In genomic region chr5:76974207-76974553, GRCm38 (mm10) we compare ENCODE assay signal across 8 mouse cellular contexts. TPM values are rescaled to one million over a fixed set of nuclear protein-coding genes. Genes with fewer than 3 reads are reported as not detected.
DNase-seq lines count a peak whose midpoint lies in the region; ATAC-seq lines count a peak whose summit lies in the region.

No protein-coding gene starts in this region.

- no peak for DNase-seq in lung, postnatal 10 days
- DNase-seq in limb, embryonic 10.5 days (ENCODE audit: low spot score), result no peak
- DNase-seq in adrenal gland, adult 2 months, result no peak
- DNase-seq in layer of hippocampus, postnatal 10 days (ENCODE audit: low spot score in 2 of 2), result no peak
- no peak for DNase-seq in adrenal gland, postnatal 25 days

- H3K9me3 ChIP-seq in lung, embryonic 15.5 days, result no peaks in the 10 kb centered on the region
- no peaks in the 10 kb centered on the region for H3K9me3 ChIP-seq in embryonic facial prominence, embryonic 15.5 days (replicated peaks)
- H3K9me3 ChIP-seq in limb, embryonic 10.5 days (replicated peaks), result no peaks in the 10 kb centered on the region
- H3K9me3 ChIP-seq in neural tube, embryonic 13.5 days, result no peaks in the 10 kb centered on the region

- peak overlapping the region; percentile 96 for H3K4me3 ChIP-seq in lung, embryonic 15.5 days
- H3K4me3 ChIP-seq in embryonic facial prominence, embryonic 15.5 days (replicated peaks), result peak overlapping the region; percentile 97
- peak overlapping the region; percentile 94 for H3K4me3 ChIP-seq in limb, embryonic 10.5 days
- H3K4me3 ChIP-seq in neural tube, embryonic 13.5 days, result peak overlapping the region; percentile 70

- H3K4me1 ChIP-seq in lung, embryonic 15.5 days, result peaks cover 17% of the 10 kb centered on the region
- peaks cover 20% of the 10 kb centered on the region for H3K4me1 ChIP-seq in embryonic facial prominence, embryonic 15.5 days
- H3K4me1 ChIP-seq in limb, embryonic 10.5 days, result peaks cover 14% of the 10 kb centered on the region
- peaks cover 24% of the 10 kb centered on the region for H3K4me1 ChIP-seq in neural tube, embryonic 13.5 days (replicated peaks)

- no peaks in the 10 kb centered on the region for H3K27me3 ChIP-seq in lung, embryonic 15.5 days
- H3K27me3 ChIP-seq in embryonic facial prominence, embryonic 15.5 days, result no peaks in the 10 kb centered on the region
- no peaks in the 10 kb centered on the region for H3K27me3 ChIP-seq in limb, embryonic 10.5 days (ENCODE audit: low read depth, poor library complexity, severe bottlenecking)
- H3K27me3 ChIP-seq in neural tube, embryonic 13.5 days, result no peaks in the 10 kb centered on the region

- WGBS in lung, embryonic 15.5 days, result 3% methylated on average over 17 of the region's 17 CpGs
- 3% methylated on average over 17 of the region's 17 CpGs for WGBS in embryonic facial prominence, embryonic 15.5 days
- WGBS in limb, embryonic 10.5 days, result 4% methylated on average over 17 of the region's 17 CpGs
- WGBS in neural tube, embryonic 13.5 days, result 5% methylated on average over 17 of the region's 17 CpGs

- ATAC-seq in lung, embryonic 15.5 days (ENCODE audit: borderline replicate concordance, extremely low read depth, low FRiP score, low TSS enrichment), result peak; percentile 32
- no peak; the same call in 1 of the 2 replicates for ATAC-seq in embryonic facial prominence, embryonic 15.5 days (ENCODE audit: insufficient number of reproducible peaks, low FRiP score, low TSS enrichment, low read depth)
- ATAC-seq in neural tube, embryonic 13.5 days (ENCODE audit: low read depth), result peak; percentile 47; the same call in 1 of the 2 replicates

- H3K36me3 ChIP-seq in lung, embryonic 15.5 days, result peaks cover 27% of the 10 kb centered on the region
- H3K36me3 ChIP-seq in embryonic facial prominence, embryonic 15.5 days, result peaks cover 34% of the 10 kb centered on the region
- H3K36me3 ChIP-seq in limb, embryonic 10.5 days, result peaks cover 59% of the 10 kb centered on the region
- peaks cover 34% of the 10 kb centered on the region for H3K36me3 ChIP-seq in neural tube, embryonic 13.5 days

- H3K9ac ChIP-seq in lung, embryonic 15.5 days, result peak overlapping the region; percentile 83
- peak overlapping the region; percentile 72 for H3K9ac ChIP-seq in embryonic facial prominence, embryonic 15.5 days
- peak overlapping the region; percentile 82 for H3K9ac ChIP-seq in neural tube, embryonic 13.5 days

- H3K4me2 ChIP-seq in lung, embryonic 15.5 days, result peak overlapping the region; percentile 86
- peak overlapping the region; percentile 81 for H3K4me2 ChIP-seq in embryonic facial prominence, embryonic 15.5 days (replicated peaks)
- H3K4me2 ChIP-seq in neural tube, embryonic 13.5 days, result peak overlapping the region; percentile 94

- H3K27ac ChIP-seq in lung, embryonic 15.5 days, result peak overlapping the region; percentile 89; the same call in 1 of the 2 replicates
- no peak overlapping the region; the same call in 1 of the 2 replicates for H3K27ac ChIP-seq in embryonic facial prominence, embryonic 15.5 days (replicated peaks)
- H3K27ac ChIP-seq in limb, embryonic 10.5 days, result peak overlapping the region; percentile 93; the same call in 1 of the 2 replicates
- H3K27ac ChIP-seq in neural tube, embryonic 13.5 days (replicated peaks), result no peak overlapping the region

RNA-seq across cellular contexts. Expression of gene Srp72, which starts 0.3 kb away (rescaled TPM):
- 83.6 and 87.8 TPM in 2 replicates for polyA plus RNA-seq in lung, embryonic 15.5 days (2015; fragmentation: Nextera tagmentation; extraction: Ambion mirVana)
- polyA plus RNA-seq in embryonic facial prominence, embryonic 15.5 days (2015; fragmentation: Nextera tagmentation; extraction: Ambion mirVana), result 97.3 and 106 TPM in 2 replicates
- polyA plus RNA-seq in limb, embryonic 10.5 days (2016; fragmentation: Nextera tagmentation; extraction: Ambion mirVana), result 78.9 and 90.8 TPM in 2 replicates
- 84.6 and 89.7 TPM in 2 replicates for polyA plus RNA-seq in neural tube, embryonic 13.5 days (2015; fragmentation: Nextera tagmentation; extraction: Ambion mirVana)
- total RNA-seq in adrenal gland, adult 2 months (2021), result 100 to 1,000 TPM; 139 to 145 TPM
- 7.6 and 10.0 TPM in 2 replicates for polyA plus RNA-seq in adrenal gland, adult 2 months (2012; rRNA removed)
- total RNA-seq in layer of hippocampus, postnatal 10 days (2021), result 100 to 1,000 TPM; 117 to 124 TPM
- 120 and 150 TPM in 2 replicates for total RNA-seq in adrenal gland, postnatal 25 days (2021)

RNA-seq across cellular contexts. Expression of gene Ppat, which starts 22.8 kb away (rescaled TPM):
- 36.1 and 36.9 TPM in 2 replicates for polyA plus RNA-seq in lung, embryonic 15.5 days (2015; fragmentation: Nextera tagmentation; extraction: Ambion mirVana)
- polyA plus RNA-seq in embryonic facial prominence, embryonic 15.5 days (2015; fragmentation: Nextera tagmentation; extraction: Ambion mirVana), result 17.1 and 17.9 TPM in 2 replicates
- 51.2 and 62.1 TPM in 2 replicates for polyA plus RNA-seq in limb, embryonic 10.5 days (2016; fragmentation: Nextera tagmentation; extraction: Ambion mirVana)
- polyA plus RNA-seq in neural tube, embryonic 13.5 days (2015; fragmentation: Nextera tagmentation; extraction: Ambion mirVana), result 12.9 and 16.9 TPM in 2 replicates
- total RNA-seq in adrenal gland, adult 2 months (2021), result 10 to 100 TPM; 13.8 to 18.4 TPM
- 2.2 TPM in 2 replicates for polyA plus RNA-seq in adrenal gland, adult 2 months (2012; rRNA removed)
- total RNA-seq in layer of hippocampus, postnatal 10 days (2021), result 10 to 100 TPM; 15.9 to 17.7 TPM
- 20.9 and 28.0 TPM in 2 replicates for total RNA-seq in adrenal gland, postnatal 25 days (2021)

RNA-seq across cellular contexts. Expression of gene Paics, which starts 23.1 kb away (rescaled TPM):
- 302 and 307 TPM in 2 replicates for polyA plus RNA-seq in lung, embryonic 15.5 days (2015; fragmentation: Nextera tagmentation; extraction: Ambion mirVana)
- polyA plus RNA-seq in embryonic facial prominence, embryonic 15.5 days (2015; fragmentation: Nextera tagmentation; extraction: Ambion mirVana), result 223 and 228 TPM in 2 replicates
- 508 and 515 TPM in 2 replicates for polyA plus RNA-seq in limb, embryonic 10.5 days (2016; fragmentation: Nextera tagmentation; extraction: Ambion mirVana)
- polyA plus RNA-seq in neural tube, embryonic 13.5 days (2015; fragmentation: Nextera tagmentation; extraction: Ambion mirVana), result 178 and 195 TPM in 2 replicates
- total RNA-seq in adrenal gland, adult 2 months (2021), result 100 to 1,000 TPM; 173 to 196 TPM
- polyA plus RNA-seq in adrenal gland, adult 2 months (2012; rRNA removed), result 37.4 and 72.8 TPM in 2 replicates
- 100 to 1,000 TPM; 101 to 102 TPM for total RNA-seq in layer of hippocampus, postnatal 10 days (2021)
- total RNA-seq in adrenal gland, postnatal 25 days (2021), result 239 and 257 TPM in 2 replicates

RNA-seq across cellular contexts. Expression of gene Arl9, which starts 29.7 kb away (rescaled TPM):
- polyA plus RNA-seq in lung, embryonic 15.5 days (2015; fragmentation: Nextera tagmentation; extraction: Ambion mirVana), result 0.31 TPM in 1 of 2 replicates, not detected in the other
- polyA plus RNA-seq in embryonic facial prominence, embryonic 15.5 days (2015; fragmentation: Nextera tagmentation; extraction: Ambion mirVana), result not detected in 2 replicates
- polyA plus RNA-seq in limb, embryonic 10.5 days (2016; fragmentation: Nextera tagmentation; extraction: Ambion mirVana), result not detected in 2 replicates
- polyA plus RNA-seq in neural tube, embryonic 13.5 days (2015; fragmentation: Nextera tagmentation; extraction: Ambion mirVana), result not detected in 2 replicates
- not detected for total RNA-seq in adrenal gland, adult 2 months (2021)
- not detected in 2 replicates for polyA plus RNA-seq in adrenal gland, adult 2 months (2012; rRNA removed)
- not detected for total RNA-seq in layer of hippocampus, postnatal 10 days (2021)
- total RNA-seq in adrenal gland, postnatal 25 days (2021), result 0.67 TPM in 1 of 2 replicates, not detected in the other

RNA-seq across cellular contexts. Expression of gene Thegl, which starts 41.6 kb away (rescaled TPM):
- 0.83 and 0.93 TPM in 2 replicates for polyA plus RNA-seq in lung, embryonic 15.5 days (2015; fragmentation: Nextera tagmentation; extraction: Ambion mirVana)
- 0.59 and 1.2 TPM in 2 replicates for polyA plus RNA-seq in embryonic facial prominence, embryonic 15.5 days (2015; fragmentation: Nextera tagmentation; extraction: Ambion mirVana)
- polyA plus RNA-seq in limb, embryonic 10.5 days (2016; fragmentation: Nextera tagmentation; extraction: Ambion mirVana), result not detected in 2 replicates
- 0.18 and 1.1 TPM in 2 replicates for polyA plus RNA-seq in neural tube, embryonic 13.5 days (2015; fragmentation: Nextera tagmentation; extraction: Ambion mirVana)
- not detected for total RNA-seq in adrenal gland, adult 2 months (2021)
- not detected in 2 replicates for polyA plus RNA-seq in adrenal gland, adult 2 months (2012; rRNA removed)
- 1 to 10 TPM; 2.4 to 3.2 TPM for total RNA-seq in layer of hippocampus, postnatal 10 days (2021)
- not detected in 2 replicates for total RNA-seq in adrenal gland, postnatal 25 days (2021)

Comparison
In these comparisons a context has a peak if more than half of its experiments do, and no peak if none do; other contexts are left out.
1. H3K27ac ChIP-seq: peak in lung, embryonic 15.5 days (single experiment) and limb, embryonic 10.5 days (single experiment); none in embryonic facial prominence, embryonic 15.5 days (single experiment) and neural tube, embryonic 13.5 days (single experiment).
2. Peak in every context shown above with its lines, with median percentiles within 50 percentile points of each other: H3K4me2 ChIP-seq, H3K4me3 ChIP-seq and H3K9ac ChIP-seq.